Mouse (Mus musculus): Measurements from ENCODE around the gene Epb41. TPM values are rescaled to one million over a fixed set of nuclear protein-coding genes. Genes with fewer than 3 reads are reported as not detected.

The Epb41 gene
- polyA plus RNA-seq, 1 experiment from 2014 or later = 95.1 TPM

GRCm38 (mm10) chr4:131879692-131880091 lies 195.4 kb downstream of the Epb41 start:
- Histone ChIP-seq H3K4me1 (replicated peaks) (peaks cover 66% of the 10 kb centered on the region), H3K4me3 (no peak overlapping the region), H3K27ac (no peak overlapping the region), H3K9me3 (no peaks in the 10 kb centered on the region), H3K4me2 (no peak overlapping the region), H3K9ac (no peak overlapping the region), H3K27me3 (no peaks in the 10 kb centered on the region), H3K36me3 (0 out of 2 replicates have a peak, but pooled peaks cover under 1% of the 10 kb centered on the region)
- WGBS = 93% methylated on average over 1 of the region's 1 CpGs
- no peak for ATAC-seq (ENCODE audit: low FRiP score)

GRCm38 (mm10) chr4:131876836-131877235 lies 198.3 kb downstream of the Epb41 start:
- no peak overlapping the region for H3K27ac ChIP-seq
- H3K9ac ChIP-seq = peak overlapping the region; percentile 51; the same call in 1 of the 2 replicates
- H3K4me3 ChIP-seq = peak overlapping the region; percentile 7; the same call in 1 of the 2 replicates
- no peaks in the 10 kb centered on the region for H3K9me3 ChIP-seq
- H3K36me3 ChIP-seq = no peaks in the 10 kb centered on the region
- no peak for ATAC-seq (ENCODE audit: low FRiP score)
- WGBS = 60% methylated on average over 2 of the region's 2 CpGs
- peaks cover 64% of the 10 kb centered on the region for H3K4me1 ChIP-seq (replicated peaks)
- H3K4me2 ChIP-seq = peak overlapping the region; percentile 96
- H3K27me3 ChIP-seq = no peaks in the 10 kb centered on the region

- ATAC-seq (ENCODE audit: low FRiP score) = no peak
- Histone ChIP-seq H3K9me3 (no peaks in the 10 kb centered on the region), H3K4me3 (peak overlapping the region; percentile 97), H3K4me1 (replicated peaks) (peaks cover 57% of the 10 kb centered on the region), H3K4me2 (peak overlapping the region; percentile 96), H3K27ac (no peak overlapping the region), H3K36me3 (no peaks in the 10 kb centered on the region), H3K9ac (peak overlapping the region; percentile 99), H3K27me3 (no peaks in the 10 kb centered on the region)
- WGBS = 44% methylated on average over 3 of the region's 3 CpGs
Observed at GRCm38 (mm10) chr4:131875242-131875641, 199.9 kb downstream of the Epb41 start.

GRCm38 (mm10) chr4:131874567-131874966 lies 200.6 kb downstream of the Epb41 start:
- peak overlapping the region; percentile 97 for H3K4me3 ChIP-seq
- no peaks in the 10 kb centered on the region for H3K36me3 ChIP-seq
- H3K4me2 ChIP-seq = peak overlapping the region; percentile 96
- no peaks in the 10 kb centered on the region for H3K9me3 ChIP-seq
- H3K27me3 ChIP-seq = no peaks in the 10 kb centered on the region
- H3K27ac ChIP-seq = peak overlapping the region; percentile 100
- peak overlapping the region; percentile 99 for H3K9ac ChIP-seq
- H3K4me1 ChIP-seq (replicated peaks) = peaks cover 50% of the 10 kb centered on the region
- no peak for ATAC-seq (ENCODE audit: low FRiP score)
- WGBS = 5% methylated on average over 11 of the region's 11 CpGs

- Histone ChIP-seq H3K9ac (peak overlapping the region; percentile 99), H3K36me3 (no peaks in the 10 kb centered on the region), H3K27me3 (no peaks in the 10 kb centered on the region), H3K4me1 (replicated peaks) (peaks cover 47% of the 10 kb centered on the region), H3K27ac (peak overlapping the region; percentile 100), H3K9me3 (no peaks in the 10 kb centered on the region), H3K4me3 (peak overlapping the region; percentile 97), H3K4me2 (peak overlapping the region; percentile 96)
- ATAC-seq (ENCODE audit: low FRiP score) = no peak; the same call in 1 of the 2 replicates
- under 1% methylated on average over 20 of the region's 20 CpGs for WGBS
Observed at GRCm38 (mm10) chr4:131874169-131874536, 201.0 kb downstream of the Epb41 start.

Small RNA genes lying within 50 kb of the gene (microRNA-seq; reads per million reads assigned to microRNA genes)
- not detected for gene Gm27445

Other genes starting within 250 kb of the Epb41 start
- gene Ptpru, start 237.0 kb downstream of the Epb41 start, polyA plus RNA-seq (2015; fragmentation: Nextera tagmentation; extraction: Ambion mirVana) = 13.2 and 18.6 TPM in 2 replicates
- gene Mecr, start 231.9 kb downstream of the Epb41 start, polyA plus RNA-seq (2015; fragmentation: Nextera tagmentation; extraction: Ambion mirVana) = 36.9 and 38.5 TPM in 2 replicates
- gene Srsf4, start 201.7 kb downstream of the Epb41 start, polyA plus RNA-seq (2015; fragmentation: Nextera tagmentation; extraction: Ambion mirVana) = 115 and 119 TPM in 2 replicates
- not detected in 2 replicates for gene Tmem200b, start 153.6 kb downstream of the Epb41 start, polyA plus RNA-seq (2015; fragmentation: Nextera tagmentation; extraction: Ambion mirVana)
- not detected in 2 replicates for gene Gm10300, start 624 bp downstream of the Epb41 start, polyA plus RNA-seq (2015; fragmentation: Nextera tagmentation; extraction: Ambion mirVana)
- gene Oprd1, start 69.2 kb upstream of the Epb41 start, polyA plus RNA-seq (2015; fragmentation: Nextera tagmentation; extraction: Ambion mirVana) = 0.44 and 0.48 TPM in 2 replicates
- gene Ythdf2, start 137.0 kb upstream of the Epb41 start, polyA plus RNA-seq (2015; fragmentation: Nextera tagmentation; extraction: Ambion mirVana) = 134 and 137 TPM in 2 replicates
- 47.1 and 48.7 TPM in 2 replicates for gene Gmeb1, start 186.3 kb upstream of the Epb41 start, polyA plus RNA-seq (2015; fragmentation: Nextera tagmentation; extraction: Ambion mirVana)
- 44.6 and 49.0 TPM in 2 replicates for gene Taf12, start 199.1 kb upstream of the Epb41 start, polyA plus RNA-seq (2015; fragmentation: Nextera tagmentation; extraction: Ambion mirVana)
- 0.80 and 0.84 TPM in 2 replicates for gene Rab42, start 228.1 kb upstream of the Epb41 start, polyA plus RNA-seq (2015; fragmentation: Nextera tagmentation; extraction: Ambion mirVana)